Mouse (Mus musculus) adrenal gland (tissue): ENCODE data around the gene Pm20d1.

Source experiments
- intact Hi-C: fragments of 180-260 bp; cut with DNase I; formaldehyde crosslinking; loops from one replicate; pipeline ENCODE4 v1.15.1; 2025

The Pm20d1 gene

GRCm38 (mm10) chr1:131827787-131828258 is 30.6 kb downstream of the Pm20d1 start:
- intact Hi-C loops, result no loop called here

DNA sequence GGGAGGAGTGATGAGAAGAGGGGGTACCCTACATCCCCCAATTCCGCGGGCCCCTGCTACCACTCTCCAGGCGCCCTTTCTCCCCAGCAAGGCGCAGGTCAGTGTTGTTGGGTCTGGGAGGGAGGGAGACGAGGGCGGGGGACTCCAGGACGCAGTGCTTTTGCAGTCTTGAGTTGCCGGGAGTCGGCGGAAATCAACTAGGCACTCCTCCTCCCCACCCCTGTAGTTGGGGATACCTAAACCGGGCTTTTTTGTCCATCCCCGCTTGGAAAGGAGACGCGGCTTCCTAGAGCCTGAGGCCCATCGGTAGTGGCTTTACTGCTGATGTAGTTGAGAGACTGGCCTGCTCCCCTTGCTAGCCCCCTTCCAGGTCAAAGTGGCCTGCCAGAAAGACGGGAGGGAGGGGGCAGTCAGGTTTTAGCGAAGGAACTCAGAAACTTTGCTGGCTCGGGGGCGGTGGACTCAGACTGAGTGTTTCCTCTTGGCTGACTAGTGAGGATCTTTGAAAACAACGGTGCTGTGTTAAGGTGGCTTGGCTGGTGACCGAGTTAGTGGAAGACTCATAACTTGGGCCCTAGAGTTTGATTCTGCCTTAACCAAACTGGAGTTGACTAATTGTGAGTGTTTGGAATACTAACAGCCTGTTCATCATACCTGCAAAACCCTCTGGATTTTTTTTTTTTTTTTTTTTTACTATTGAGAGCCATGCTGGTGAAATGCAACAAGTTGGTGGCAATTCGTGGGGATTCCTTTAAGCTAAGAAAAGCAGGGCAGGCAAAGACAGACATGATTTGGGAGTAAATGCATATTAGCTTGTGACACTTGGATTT is 31.3 kb downstream of the Pm20d1 start:
- intact Hi-C loops, result no loop called here

GRCm38 (mm10) chr1:131829279-131829678 is 32.1 kb downstream of the Pm20d1 start:
- intact Hi-C loops, result no loop called here

GRCm38 (mm10) chr1:131830561-131830960 is 33.4 kb downstream of the Pm20d1 start:
- intact Hi-C loops, result no loop called here

DNA sequence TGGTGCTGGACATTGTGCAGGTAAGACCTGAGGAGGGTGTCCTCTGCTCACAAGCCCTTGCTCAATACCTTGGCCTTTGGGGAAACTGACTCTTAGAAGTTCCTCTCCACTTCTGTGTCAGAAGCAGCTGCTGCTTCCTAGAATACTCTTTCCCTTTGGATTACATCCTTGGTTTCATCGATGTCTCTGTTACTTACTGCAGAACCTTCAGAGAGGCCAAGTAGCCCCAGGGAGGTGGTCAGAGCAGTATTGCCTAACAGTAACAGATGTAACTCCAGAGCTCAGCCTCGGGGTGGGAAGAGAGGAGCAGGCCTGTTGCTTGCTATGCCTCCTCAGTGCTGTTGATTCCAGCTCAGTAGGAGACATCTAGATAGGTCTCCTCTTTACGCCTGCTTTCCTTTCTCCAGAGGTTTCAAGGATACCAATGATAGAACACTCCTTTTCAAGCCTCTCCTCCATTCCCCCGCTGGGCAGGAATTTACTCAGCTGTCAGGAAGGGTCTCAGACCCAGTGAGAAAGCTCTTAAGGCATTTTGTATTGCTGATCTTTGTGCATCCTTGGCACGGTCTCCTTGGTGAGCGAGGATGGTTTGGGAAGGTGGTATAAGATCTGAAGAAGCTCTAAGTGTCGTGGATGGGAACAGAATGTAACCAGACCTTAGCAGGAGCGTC is 33.9 kb downstream of the Pm20d1 start:
- intact Hi-C loops, result no loop called here

DNA sequence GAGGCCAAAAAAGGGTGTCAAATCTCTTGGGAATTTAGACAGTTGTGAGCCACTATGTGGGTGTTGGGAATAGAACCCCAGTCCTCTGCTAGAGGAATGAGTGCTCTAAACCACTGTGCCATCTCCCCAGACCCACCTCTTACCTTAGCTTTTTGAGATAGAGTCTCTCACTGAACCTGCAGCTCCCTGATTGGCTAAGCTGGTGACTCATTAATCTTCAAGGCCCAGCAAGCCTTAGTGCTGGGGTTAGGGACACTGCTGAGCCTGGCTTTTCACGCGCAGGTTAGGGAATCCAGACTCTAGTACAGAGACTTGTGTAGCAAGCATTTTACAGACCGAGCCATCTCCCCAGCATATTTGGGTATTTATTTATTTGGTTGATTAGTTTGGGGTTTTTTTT is 39.9 kb downstream of the Pm20d1 start:
- intact Hi-C loops, result no loop called here

GRCm38 (mm10) chr1:131838542-131838941 is 41.4 kb downstream of the Pm20d1 start:
- intact Hi-C loops, result no loop called here

DNA sequence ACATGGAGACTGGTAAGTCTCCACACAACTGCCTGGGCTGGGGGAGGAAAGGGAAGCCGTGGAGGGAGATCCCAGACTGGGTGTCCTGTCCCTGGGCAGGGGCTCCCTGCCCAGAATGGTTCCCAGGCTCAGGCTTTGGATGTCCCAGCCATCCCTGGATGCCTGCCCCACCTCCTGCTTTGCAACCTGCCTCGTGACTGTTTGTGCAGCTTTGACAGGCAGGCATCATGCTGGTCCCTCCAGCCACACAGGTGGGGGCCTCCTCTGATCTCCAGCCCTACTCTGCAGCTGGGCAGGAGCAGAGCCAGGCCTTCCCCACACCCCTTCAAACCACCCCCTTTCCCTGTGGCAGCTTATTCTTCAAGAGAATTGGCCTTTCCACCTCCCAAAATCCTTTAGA is 42.1 kb downstream of the Pm20d1 start:
- intact Hi-C loops, result no loop called here

- intact Hi-C loops, result no loop called here
Observed at GRCm38 (mm10) chr1:131842221-131842620, 45.0 kb downstream of the Pm20d1 start.

- intact Hi-C loops, result no loop called here
Observed at GRCm38 (mm10) chr1:131843758-131844157, 46.6 kb downstream of the Pm20d1 start.

GRCm38 (mm10) chr1:131844883-131845282 is 47.7 kb downstream of the Pm20d1 start:
- intact Hi-C loops, result loop anchor here (5.0 kb wide), 1 partner anchor 78 kb away; no protein-coding TSS in a partner anchor

GRCm38 (mm10) chr1:131846255-131846654 is 49.1 kb downstream of the Pm20d1 start:
- intact Hi-C loops, result loop anchor here (5.0 kb wide), 1 partner anchor 79 kb away; no protein-coding TSS in a partner anchor

DNA sequence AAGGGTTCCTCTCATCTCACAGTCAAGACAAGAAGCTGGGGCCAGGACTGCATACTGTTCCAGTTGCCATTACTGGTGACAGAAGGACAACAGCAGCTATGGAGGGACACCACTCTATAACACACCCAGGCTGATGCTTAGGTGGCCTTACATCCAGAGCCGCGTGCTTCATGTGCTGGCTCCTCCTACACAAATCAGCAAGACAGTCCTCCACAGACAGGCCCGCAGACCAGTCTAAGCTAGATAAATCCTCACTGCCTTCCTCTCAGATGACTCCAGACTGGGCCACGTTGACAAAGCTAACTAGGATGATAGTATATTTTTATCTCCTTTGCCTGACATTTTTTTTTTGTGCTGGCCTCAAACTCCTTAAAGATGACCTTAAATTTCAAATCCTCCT is 64.6 kb downstream of the Pm20d1 start:
- intact Hi-C loops, result no loop called here

DNA sequence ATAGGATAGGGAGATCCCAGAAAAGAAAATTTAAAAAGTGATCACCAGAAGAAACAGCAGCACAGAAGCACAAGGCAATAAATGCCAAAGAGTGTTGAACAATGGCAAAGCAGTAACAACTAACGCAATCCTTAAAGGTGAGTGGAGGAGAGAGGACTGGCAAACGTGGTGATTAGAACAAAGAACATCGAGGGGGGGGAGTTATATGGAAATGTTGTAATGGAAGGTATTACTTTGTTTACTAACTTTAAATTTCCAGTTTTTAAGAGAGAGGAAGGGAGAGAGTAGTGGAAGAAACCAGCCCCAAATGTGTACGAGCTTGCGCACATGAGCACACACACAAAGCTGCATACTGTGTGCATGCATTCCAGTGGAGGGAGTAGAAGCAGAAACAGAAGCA is 68.4 kb downstream of the Pm20d1 start:
- intact Hi-C loops, result no loop called here

GRCm38 (mm10) chr1:131866304-131866999 is 69.3 kb downstream of the Pm20d1 start:
- intact Hi-C loops, result no loop called here

- intact Hi-C loops, result no loop called here
Observed at GRCm38 (mm10) chr1:131867093-131867945, 70.1 kb downstream of the Pm20d1 start, which contains the start of gene Rab29. Rab29 (plus strand) TSS chr1:131867224.

- intact Hi-C loops, result no loop called here
Observed at GRCm38 (mm10) chr1:131867946-131868290, 70.7 kb downstream of the Pm20d1 start.

DNA sequence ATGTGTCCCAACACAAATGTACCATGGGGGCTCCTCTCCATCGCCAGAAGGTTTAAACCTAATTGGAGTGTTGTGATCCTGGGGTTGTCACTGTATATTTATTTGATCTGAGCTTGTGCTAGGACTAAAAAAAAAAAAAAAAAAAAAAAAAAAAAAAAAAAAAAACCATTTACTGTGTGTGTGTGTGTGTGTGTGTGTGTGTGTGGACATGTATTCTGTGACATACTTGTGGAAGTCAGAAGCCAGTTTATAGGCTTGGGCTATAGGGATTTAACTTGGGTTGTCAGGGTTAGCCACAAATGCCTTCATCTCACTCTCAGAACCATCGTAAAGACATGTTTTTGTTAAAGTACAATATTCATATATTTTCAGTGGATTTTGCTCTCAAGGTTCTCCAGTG is 72.4 kb downstream of the Pm20d1 start:
- intact Hi-C loops, result no loop called here
